Mouse (Mus musculus) cortical plate, adult 2 months (tissue): ENCODE results near the gene Cd300lg.

Experiments
- CTCF ChIP-seq: fragments of 200-500 bp; IDR thresholded peaks from 2 replicates; pipeline ENCODE4 v1.5.1; 2011; ENCODE audit warnings: mild to moderate bottlenecking, control low read depth, low read length; ENCODE audit not compliant: insufficient read depth; ENCODE audit errors: extremely low read depth
- POLR2A ChIP-seq: fragments of 200-500 bp; IDR thresholded peaks from 2 replicates; pipeline ENCODE4 v1.6.1; 2011; ENCODE audit warnings: mild to moderate bottlenecking, low read length, control low read depth; ENCODE audit not compliant: insufficient read depth; ENCODE audit errors: extremely low read depth

GRCm38 (mm10) chr11:102026694-102027360 is 14.5 kb upstream of the Cd300lg start:
- TF ChIP-seq CTCF (no peak), POLR2A (0 out of 2 replicates have a peak, but pooled peaks have one; percentile 26)
